Mouse (Mus musculus): ENCODE data around the gene Foxe3.

Gene Foxe3

DNA sequence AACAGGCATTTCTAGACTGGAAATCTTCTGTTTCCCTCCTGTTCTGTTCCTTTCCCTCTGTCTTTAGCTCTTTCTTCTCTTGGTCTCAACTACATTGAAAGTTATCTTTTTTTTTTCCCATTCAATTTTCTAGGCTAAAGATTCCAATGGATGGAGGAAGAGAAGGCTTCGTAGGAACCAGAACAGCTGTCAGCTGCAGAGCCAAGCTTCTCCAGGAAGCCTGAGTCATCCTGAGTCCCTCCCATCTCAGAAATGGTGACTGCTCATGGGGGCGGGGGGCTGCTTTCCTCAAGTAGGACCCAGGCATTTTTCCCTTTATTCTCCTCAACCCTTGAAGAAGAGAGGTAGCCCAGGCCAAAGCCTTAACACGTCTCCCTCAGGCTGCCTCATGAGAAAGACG is 9.8 kb downstream of the Foxe3 start:
- DNase-seq (ENCODE audit: low spot score): no peak

- no peak for DNase-seq (ENCODE audit: low spot score)
Measured at GRCm38 (mm10) chr4:114913594-114913962, 12.2 kb downstream of the Foxe3 start.

DNA sequence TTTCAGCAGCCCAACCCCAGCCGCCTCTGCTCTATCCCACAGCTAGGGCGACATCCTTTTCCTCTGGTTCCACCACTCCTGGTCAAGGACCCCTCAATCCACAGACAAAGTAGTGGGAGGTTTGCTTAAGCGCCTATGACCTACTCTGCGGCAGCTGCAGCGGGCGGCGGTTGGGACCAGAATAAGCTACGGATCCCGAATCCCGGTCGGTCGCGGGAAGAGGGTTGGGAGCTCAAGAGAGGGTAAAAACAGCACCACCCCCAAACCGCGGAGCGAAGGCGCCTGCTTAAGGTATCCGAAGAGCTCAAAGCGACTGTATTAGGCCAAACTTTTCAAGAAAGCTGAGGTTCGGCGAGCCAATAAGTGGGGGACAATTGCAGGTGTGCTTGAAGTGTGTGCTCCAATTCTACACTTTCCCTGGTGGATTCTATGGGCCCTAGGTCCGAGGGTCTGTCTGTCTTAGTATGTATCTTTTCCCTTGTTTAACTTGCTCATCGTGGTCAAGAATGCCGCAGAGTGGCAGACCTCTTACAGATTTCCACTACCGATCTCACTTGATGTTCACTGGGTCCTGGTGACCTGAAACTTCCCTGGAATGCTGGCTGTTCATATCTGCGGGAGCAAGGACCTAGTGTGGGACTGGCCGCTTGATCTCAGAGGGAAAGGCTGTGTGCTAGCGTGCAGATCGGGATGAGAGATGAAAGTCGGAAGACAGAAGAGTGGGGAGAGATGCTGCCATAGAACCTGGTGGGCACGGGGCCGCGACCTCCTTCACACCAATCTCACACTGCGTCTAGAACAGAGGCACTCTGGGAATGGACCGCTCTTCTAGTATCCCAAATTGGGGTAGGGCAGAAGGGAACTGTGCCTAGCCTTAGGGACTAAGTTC is 12.9 kb downstream of the Foxe3 start:
- DNase-seq (ENCODE audit: low spot score): no peak

DNA sequence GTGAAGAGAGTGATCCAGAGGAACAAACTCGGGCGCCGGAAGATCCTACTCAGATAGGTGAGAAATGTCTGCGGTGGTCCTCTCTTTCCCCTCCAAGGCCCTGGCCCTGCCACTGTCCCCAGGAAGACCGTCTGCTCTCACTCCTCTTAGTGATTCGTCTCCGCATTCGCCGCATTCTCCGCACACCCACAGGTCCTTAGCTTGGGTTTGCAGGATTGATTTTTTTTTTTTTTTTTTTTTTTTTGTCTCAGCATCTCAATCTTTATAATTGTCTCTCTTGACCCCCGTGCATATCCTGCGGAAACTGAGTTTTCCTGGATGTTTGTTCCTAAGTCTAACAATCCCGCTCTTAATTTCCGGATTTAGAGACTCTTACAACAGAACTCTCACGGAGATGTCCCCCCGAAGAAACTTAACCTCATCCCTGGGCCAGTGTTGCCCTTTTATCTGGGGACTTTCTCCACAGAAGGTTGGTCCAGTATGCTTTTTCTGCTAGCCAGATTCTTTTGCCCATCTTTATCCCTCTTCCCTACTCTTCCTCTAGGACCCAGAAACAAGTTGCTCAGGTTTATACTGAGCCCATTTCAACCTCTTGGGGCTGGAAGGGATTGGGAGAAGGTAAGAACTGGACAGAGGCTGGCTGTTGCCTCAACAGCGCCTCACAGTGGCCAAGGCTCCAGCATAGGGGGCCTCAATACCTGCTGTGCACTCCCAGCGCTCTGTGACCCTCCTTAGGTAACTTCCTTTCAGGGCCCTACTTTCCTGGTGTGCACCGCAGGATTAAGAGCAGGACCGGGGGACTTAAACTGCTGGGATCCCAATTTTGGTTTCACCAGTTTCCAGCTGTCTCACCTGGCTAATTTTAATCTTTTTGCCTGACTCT is 16.0 kb downstream of the Foxe3 start:
- no peak for DNase-seq (ENCODE audit: low spot score)

GRCm38 (mm10) chr4:114908829-114909601 is 16.8 kb downstream of the Foxe3 start, which contains the start of gene Foxd2:
Foxd2 (minus strand) TSS chr4:114908873.
- peak; percentile 33 for DNase-seq (ENCODE audit: low spot score)

- no peak for DNase-seq (ENCODE audit: low spot score)
Measured at GRCm38 (mm10) chr4:114907951-114908828, 17.6 kb downstream of the Foxe3 start.

GRCm38 (mm10) chr4:114907056-114907917 is 18.5 kb downstream of the Foxe3 start:
- no peak for DNase-seq (ENCODE audit: low spot score)

- no peak for DNase-seq (ENCODE audit: low spot score)
Measured at GRCm38 (mm10) chr4:114905969-114906680, 19.7 kb downstream of the Foxe3 start.

DNA sequence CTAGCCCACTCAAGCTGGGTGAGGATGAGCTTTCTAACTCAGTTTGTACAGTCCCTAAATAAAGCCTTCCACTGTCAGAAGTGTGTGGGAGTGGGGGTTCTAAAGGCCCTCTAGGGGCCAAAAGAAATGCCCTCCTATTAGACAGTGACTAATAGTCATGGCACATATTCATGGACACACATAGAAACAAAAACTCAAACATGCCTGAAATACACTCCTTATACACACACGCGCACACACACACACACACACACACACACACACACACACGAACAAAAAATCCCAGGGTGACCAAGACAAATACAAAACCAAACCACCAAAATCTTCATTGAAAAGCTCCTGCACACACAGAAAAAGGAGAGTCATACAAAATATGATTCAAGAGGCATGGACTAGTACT is 20.3 kb downstream of the Foxe3 start:
- no peak for DNase-seq (ENCODE audit: low spot score)

GRCm38 (mm10) chr4:114903422-114903782 is 22.4 kb downstream of the Foxe3 start:
- DNase-seq (ENCODE audit: low spot score): no peak

DNA sequence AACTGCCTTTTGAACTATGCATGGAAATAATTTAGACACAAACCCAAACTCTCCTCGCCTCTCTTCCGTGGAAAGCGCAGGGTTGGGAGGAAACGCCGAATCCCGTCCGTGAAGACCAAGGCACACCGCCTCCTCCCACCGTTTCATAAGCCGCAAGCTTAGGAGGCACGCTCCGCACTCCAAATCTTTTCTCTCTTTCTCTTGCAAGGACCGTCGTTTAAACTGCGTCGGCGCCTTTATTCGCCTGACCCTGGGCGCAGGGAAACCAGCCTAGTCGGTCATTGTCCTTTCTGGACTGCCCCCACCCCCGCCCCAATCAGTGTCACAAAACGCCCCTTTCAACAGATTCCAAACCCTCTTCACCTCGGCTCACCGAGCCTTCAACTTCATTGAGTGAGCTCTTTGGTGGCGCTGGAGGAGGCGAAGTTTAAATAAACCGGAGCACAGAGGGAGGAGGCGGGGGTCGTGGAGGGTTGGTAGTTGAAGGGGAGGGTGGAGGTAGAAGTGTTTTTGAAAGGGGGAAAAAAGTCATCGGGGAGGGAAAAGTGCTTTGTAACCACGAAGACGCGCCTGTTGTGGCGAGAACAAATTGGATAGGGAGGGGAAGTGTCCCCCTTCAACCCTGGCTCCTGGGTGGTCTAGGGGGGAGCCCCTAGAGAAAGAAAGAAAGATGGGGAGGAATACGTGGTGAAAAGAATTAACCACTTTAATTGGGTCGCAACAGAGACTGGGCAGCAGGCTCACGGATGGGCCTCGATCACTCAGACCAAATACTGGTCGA is 23.0 kb downstream of the Foxe3 start:
- DNase-seq (ENCODE audit: low spot score): no peak

DNA sequence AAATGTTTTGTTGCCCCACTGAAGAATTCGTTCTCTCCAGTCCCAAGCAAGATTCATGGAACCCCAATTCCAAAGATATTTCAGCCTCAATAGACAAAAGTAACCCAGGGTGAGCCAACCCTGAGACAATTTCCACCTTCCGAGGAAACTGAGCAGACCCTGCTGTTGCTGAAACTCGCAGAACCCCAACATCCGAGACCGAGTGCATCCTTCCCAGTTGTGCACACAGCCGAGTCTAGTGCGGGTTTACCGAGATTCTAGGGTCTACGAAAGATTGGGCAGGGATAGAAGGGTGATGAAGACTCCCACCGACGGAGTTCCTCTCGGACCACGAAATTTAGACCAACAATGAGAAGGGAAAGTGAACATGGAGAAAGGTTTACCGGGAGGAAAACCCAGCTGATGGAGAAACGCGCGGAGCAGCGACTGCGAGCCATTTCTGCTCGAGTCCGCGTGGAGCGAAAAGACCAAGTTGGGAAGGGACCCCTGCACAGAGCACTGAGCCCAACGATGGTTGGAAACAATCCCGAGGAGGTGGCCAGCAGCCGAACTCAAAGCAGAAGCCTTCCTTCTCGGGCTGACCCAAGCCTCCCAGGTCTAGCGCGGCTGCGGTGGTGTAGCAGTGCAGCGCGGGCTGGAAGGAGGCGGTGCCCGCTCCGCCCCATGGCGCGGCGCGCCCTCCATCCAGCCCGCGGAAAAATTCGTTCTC is 24.0 kb downstream of the Foxe3 start:
- DNase-seq (ENCODE audit: low spot score): no peak

- DNase-seq (ENCODE audit: low spot score): no peak
Measured at GRCm38 (mm10) chr4:114900866-114901642, 24.8 kb downstream of the Foxe3 start.

- DNase-seq (ENCODE audit: low spot score): no peak
Measured at GRCm38 (mm10) chr4:114899885-114900284, 25.9 kb downstream of the Foxe3 start.

DNA sequence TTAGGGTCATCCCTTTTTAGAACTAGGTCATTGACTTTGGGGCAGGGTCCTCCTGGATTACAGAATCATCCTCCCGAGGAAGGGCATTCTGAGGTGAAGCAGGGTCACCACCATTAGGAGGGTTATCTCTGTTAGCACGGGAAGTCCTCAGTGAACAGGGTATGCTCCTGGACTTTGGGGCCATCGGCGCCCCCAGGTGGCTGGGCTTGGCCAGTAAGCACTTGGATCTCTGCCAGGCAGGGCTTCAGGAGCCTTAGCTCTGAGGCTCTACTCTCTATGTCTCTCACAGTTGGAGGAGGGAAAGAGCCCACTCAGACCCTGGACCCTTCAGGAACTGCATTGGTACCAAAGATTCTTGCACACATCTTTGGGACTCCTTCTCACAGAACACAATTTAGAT is 28.0 kb downstream of the Foxe3 start:
- DNase-seq (ENCODE audit: low spot score): no peak

DNA sequence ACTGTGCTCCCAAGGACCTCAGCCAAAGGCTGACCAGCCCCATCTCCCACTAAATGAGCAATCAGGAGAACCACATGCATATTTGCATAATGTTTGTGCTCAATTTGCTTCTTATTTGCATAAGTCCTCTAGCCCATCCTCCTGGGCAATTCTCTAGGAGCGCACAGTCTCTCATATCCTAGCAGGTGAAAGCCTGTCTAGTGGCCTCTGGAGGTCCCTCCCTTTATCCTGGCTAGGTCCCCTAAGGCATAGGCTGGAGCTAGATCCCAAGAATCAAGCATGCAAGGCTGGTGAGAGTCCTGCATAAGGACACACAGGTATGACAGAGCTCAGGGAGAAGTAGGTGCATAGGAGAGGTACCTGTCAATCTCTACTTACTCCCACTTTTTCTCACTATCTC is 43.6 kb downstream of the Foxe3 start:
- DNase-seq (ENCODE audit: low spot score): no peak

GRCm38 (mm10) chr4:114876441-114876972 is 49.3 kb downstream of the Foxe3 start:
- DNase-seq (ENCODE audit: low spot score): no peak
